Mouse (Mus musculus) erythroblast, embryonic 14.5 days (primary cell): ENCODE measurements around the gene Lnx2.

Experiments
- GATA1 ChIP-seq: IDR thresholded peaks from 2 replicates; pipeline ENCODE4 v1.6.1; 2012; ENCODE audit warnings: low read length, inconsistent platforms, mixed read lengths
- TAL1 ChIP-seq: IDR thresholded peaks from 3 replicates; pipeline ENCODE4 v1.6.1; 2012; ENCODE audit warnings: low read length, inconsistent platforms, mixed read lengths

- no peak for TF ChIP-seq TAL1
- no peak for TF ChIP-seq GATA1
Observed at GRCm38 (mm10) chr5:147076026-147076798, at the start of gene Lnx2.
